Mouse (Mus musculus): ENCODE measurements around the gene Nos1ap.

DNA sequence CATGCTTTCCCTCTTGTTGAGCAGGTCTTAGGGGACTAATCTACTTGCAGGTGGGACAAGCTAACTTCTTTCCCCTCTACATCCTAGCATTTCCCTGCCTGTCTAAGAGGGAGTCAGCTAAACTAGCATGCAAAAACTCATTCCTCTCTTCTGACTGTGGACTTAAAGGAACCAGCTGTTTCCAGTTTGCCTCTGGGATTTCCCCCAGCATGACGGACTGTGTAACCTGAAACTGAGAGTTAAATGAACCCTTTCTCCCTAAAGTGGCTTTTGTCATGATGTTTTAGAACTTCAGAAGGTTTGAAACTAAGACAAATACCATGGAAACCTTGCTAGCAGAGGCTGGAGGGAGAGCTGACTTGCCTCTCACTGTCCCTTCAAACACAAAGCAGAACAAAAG is 127.5 kb downstream of the Nos1ap start:
- no peak for TF ChIP-seq GATA1 (IDR thresholded peaks at IDR 0.05; ENCODE audit: low read length)
- TF ChIP-seq TAL1 (IDR thresholded peaks at IDR 0.05; ENCODE audit: low read length): no peak
